Mouse (Mus musculus): Measurements from ENCODE around the gene Dlec1.

Gene Dlec1

GRCm38 (mm10) chr9:119089437-119089836, 12.8 kb upstream of the Dlec1 start:
- DNase-seq (ENCODE audit: low spot score in 2 of 2): no peak

DNA sequence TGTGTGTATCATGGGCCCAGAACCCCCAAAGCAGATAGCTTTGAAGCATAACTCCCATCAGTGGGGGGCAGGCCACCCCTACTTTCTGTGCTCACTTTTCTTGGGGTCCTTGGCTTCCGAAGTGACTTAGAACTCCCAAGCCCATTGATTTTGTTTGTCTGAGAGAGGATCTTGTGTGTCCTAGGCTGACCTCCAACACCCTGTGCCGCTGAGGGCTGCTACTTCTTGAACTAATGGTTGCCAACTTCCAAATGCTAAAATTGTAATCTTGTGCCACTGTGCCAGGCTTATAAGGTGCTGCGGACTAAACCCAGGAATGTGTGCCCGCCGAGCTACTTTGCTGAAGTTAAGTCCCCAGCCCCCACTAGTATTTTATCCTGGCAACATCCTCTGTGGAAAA, 11.8 kb upstream of the Dlec1 start:
- DNase-seq (ENCODE audit: low spot score in 2 of 2): no peak

- no peak for DNase-seq (ENCODE audit: low spot score in 2 of 2)
These were observed 10.5 kb upstream of the Dlec1 start for GRCm38 (mm10) chr9:119091581-119092310.

DNA sequence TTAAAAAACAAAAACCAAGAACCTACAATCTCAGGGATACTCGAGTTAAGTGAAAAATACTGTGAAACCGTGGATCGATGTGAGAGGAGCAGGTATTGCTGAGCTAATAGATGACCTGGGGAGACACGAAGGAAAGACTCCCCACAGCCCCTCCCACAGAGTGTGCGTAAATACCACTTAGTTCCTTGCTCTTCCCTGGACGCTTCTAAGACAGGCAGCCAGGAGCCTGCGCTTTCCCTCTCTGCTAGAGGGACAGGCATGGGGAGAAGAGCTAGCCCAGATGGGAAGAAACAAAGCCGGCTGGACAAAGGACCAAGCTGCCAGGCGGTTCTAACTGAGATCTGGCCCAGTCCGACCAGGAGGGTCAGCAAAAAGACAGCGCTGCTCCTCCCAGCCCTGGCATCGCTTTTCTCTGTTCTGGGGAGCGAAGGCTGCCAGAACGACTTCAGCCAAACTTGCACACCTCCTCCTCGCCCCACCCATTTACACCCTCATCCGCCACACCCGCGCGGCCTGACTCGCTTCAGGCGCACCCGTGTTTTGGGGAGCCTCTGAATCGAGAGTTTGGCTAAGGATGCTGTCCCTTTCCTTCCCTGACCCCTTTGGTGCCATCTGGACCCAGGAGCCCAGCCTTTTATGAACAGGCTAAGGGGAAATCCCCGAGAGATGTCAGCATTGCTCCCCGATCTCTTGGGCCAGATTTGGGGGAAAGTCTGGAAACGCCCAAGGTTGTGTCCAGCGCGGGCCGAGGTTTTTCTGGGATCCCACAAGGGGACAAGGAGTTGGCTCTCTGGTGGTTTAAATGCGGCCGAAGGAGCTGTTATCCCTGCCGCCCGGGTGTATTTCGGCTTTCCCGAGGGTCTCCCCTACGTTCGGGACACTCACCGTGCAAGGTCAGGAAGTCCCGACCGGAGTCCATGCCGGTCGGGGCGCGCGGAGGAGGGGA, 9.5 kb upstream of the Dlec1 start:
- DNase-seq (ENCODE audit: low spot score in 2 of 2): no peak

- peak; percentile 91 for DNase-seq (ENCODE audit: low spot score in 2 of 2)
These were observed 8.6 kb upstream of the Dlec1 start, which contains the start of gene Plcd1 for GRCm38 (mm10) chr9:119093419-119094295. Gene Plcd1, minus strand, starts transcription at chr9:119093502.

- no peak for DNase-seq (ENCODE audit: low spot score in 2 of 2)
These were observed 7.7 kb upstream of the Dlec1 start for GRCm38 (mm10) chr9:119094462-119095109.

GRCm38 (mm10) chr9:119100177-119100898, 1.9 kb upstream of the Dlec1 start:
- no peak for DNase-seq (ENCODE audit: low spot score in 2 of 2)

DNA sequence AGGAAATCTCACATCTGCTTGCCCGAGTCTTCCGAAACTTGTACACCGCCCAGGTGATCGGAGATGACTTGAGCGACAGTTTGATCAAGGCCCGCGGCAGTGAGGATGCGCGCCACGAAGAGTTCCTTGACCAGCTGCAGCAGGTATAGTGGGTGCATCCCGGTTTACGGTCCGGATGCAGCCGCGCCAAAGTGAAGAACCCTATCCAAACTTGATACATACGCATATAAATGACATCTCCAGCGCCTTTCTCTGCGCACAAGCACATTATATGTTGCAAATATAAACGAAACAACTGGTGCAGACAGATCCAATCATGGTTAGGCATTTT, 470 bp downstream of the Dlec1 start:
- DNase-seq (ENCODE audit: low spot score in 2 of 2): no peak

GRCm38 (mm10) chr9:119107566-119107965, 5.3 kb downstream of the Dlec1 start:
- no peak for DNase-seq (ENCODE audit: low spot score in 2 of 2)

GRCm38 (mm10) chr9:119109685-119110353, 7.5 kb downstream of the Dlec1 start:
- no peak for DNase-seq (ENCODE audit: low spot score in 2 of 2)

- no peak for DNase-seq (ENCODE audit: low spot score in 2 of 2)
These were observed 8.4 kb downstream of the Dlec1 start for GRCm38 (mm10) chr9:119110640-119111039.

GRCm38 (mm10) chr9:119114911-119115310, 12.6 kb downstream of the Dlec1 start:
- no peak for DNase-seq (ENCODE audit: low spot score in 2 of 2)

GRCm38 (mm10) chr9:119119409-119120167, 17.3 kb downstream of the Dlec1 start:
- no peak for DNase-seq (ENCODE audit: low spot score in 2 of 2)

GRCm38 (mm10) chr9:119120168-119120560, 17.9 kb downstream of the Dlec1 start:
- DNase-seq (ENCODE audit: low spot score in 2 of 2): no peak

DNA sequence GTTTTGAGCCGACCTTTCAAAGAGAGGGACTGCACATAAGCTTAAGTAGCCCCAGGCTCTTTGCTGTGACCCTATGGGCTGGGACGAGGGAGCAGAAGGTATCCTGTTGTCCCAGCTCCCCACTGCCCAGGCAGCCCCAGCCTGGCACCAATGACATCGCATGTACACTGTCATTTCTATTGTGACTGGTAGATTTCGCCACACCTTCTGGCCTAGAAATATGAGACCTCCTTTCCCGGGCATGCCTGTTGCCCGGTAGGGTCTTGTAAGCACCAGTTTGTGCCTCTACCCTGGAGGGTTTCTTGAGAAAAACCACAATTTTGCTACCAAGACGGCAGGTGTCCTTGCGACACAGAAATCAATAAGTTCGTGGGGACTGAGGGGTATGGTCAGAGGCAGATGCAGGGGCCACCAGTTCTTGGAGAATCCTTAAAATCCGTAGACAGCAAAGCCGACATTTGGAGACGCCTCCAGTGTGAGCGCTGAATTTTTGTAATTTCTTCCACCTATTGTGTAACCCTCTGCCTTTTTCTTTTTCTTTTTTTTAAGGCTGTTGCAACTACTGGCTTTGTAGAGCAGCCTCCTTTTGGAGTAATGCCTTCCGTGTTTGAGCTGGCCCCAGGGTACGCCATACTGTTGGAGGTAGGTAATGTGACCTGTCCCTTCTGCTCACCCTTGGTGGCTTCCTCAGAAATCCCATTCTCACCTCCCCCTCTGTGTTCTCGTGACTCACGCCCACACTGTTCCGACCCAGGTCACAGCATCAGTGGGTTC, 20.5 kb downstream of the Dlec1 start:
- DNase-seq (ENCODE audit: low spot score in 2 of 2): no peak

GRCm38 (mm10) chr9:119128436-119129181, 26.3 kb downstream of the Dlec1 start:
- DNase-seq (ENCODE audit: low spot score in 2 of 2): no peak

- DNase-seq (ENCODE audit: low spot score in 2 of 2): no peak
These were observed 28.4 kb downstream of the Dlec1 start for GRCm38 (mm10) chr9:119130692-119131091.

DNA sequence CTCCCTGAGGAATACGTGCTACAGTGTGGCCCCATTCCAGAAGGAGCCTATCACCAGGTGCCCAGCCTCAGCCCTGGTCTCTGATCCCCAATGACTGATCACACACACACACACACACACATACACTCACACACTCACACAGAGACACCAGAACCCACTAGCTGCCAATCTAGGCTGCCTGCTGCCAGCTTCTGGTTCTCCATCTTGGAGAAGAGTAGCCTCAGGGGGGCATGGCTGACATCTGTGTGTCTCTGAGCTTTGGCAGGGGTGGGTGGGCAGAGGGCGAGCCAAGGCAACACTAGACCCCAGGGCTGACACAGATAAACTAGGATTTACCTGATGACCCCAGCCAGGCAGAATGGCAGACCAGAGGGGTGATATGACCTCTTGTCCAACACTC, 36.6 kb downstream of the Dlec1 start:
- DNase-seq (ENCODE audit: low spot score in 2 of 2): no peak

Measured in urinary bladder, postnatal 4 days (tissue).